Mouse (Mus musculus) stomach, embryonic 16.5 days (tissue): Measurements from ENCODE around the gene Zfp36l1. TPM values are rescaled to one million over a fixed set of nuclear protein-coding genes. Genes with fewer than 3 reads are reported as not detected.

Experiments
- ATAC-seq: fragments of 200-750 bp; cut with Nextera tagmentation; 2 replicates; pipeline ENCODE4 v1.8.0; 2017; ENCODE audit warnings: moderate number of reproducible peaks, moderate TSS enrichment; ENCODE audit not compliant: insufficient read depth, low FRiP score
- H3K27ac ChIP-seq: fragments of 300-500 bp; sonication (generic); 2 replicates; pipeline ENCODE4 v1.5.1; 2014; ENCODE audit warnings: low read length
- H3K27me3 ChIP-seq: fragments of 300-500 bp; sonication (generic); 2 replicates; pipeline ENCODE4 v1.6.1; 2014; ENCODE audit warnings: low read length, control low read depth, mixed read lengths; ENCODE audit not compliant: control insufficient read depth, insufficient read depth
- H3K36me3 ChIP-seq: fragments of 300-500 bp; sonication (generic); 2 replicates; pipeline ENCODE4 v1.6.1; 2014; ENCODE audit warnings: low read length; ENCODE audit not compliant: control insufficient read depth, insufficient read depth
- H3K4me1 ChIP-seq: fragments of 300-500 bp; sonication (generic); 2 replicates; pipeline ENCODE4 v1.6.1; 2014; ENCODE audit warnings: low read length, control low read depth, mixed read lengths; ENCODE audit not compliant: control insufficient read depth, insufficient read depth
- H3K4me2 ChIP-seq: fragments of 300-500 bp; sonication (generic); 2 replicates; pipeline ENCODE4 v1.6.1; 2014; ENCODE audit warnings: low read depth, low read length, mixed read lengths
- H3K4me3 ChIP-seq: fragments of 300-500 bp; sonication (generic); replicated peaks from 2 replicates; pipeline ENCODE4 v1.5.1; 2014; ENCODE audit warnings: mild to moderate bottlenecking, low read length
- H3K9ac ChIP-seq: fragments of 300-500 bp; sonication (generic); 2 replicates; pipeline ENCODE4 v1.6.1; 2014; ENCODE audit warnings: low read length
- H3K9me3 ChIP-seq: fragments of 300-500 bp; sonication (generic); replicated peaks from 2 replicates; pipeline ENCODE4 v1.6.1; 2016; ENCODE audit warnings: low read length, control low read depth; ENCODE audit not compliant: control insufficient read depth
- WGBS: fragments of 180-500 bp; shearing (Covaris S2); extraction: QIAGEN DNeasy Blood & Tissue Kit; methylation state at CpG from one replicate; pipeline ENCODE4 v1.1.7; 2014; 5-methylcytosine and 5-hydroxymethylcytosine counted together
- polyA plus RNA-seq: library from polyadenylated mRNA; unstranded; fragments of >200 nt; fragmentation: Nextera tagmentation; extraction: Ambion mirVana; gene quantifications from 2 replicates; pipeline ENCODE4 v1.2.1, GENCODE M21; 2015

Zfp36l1 gene
- polyA plus RNA-seq, 1 experiment from 2014 or later, result 137 TPM

GRCm38 (mm10) chr12:80133011-80133545 is 20.3 kb upstream of the Zfp36l1 start:
- peaks cover 33% of the 10 kb centered on the region for H3K4me1 ChIP-seq
- H3K4me2 ChIP-seq, result 0 out of 2 replicates have a peak overlapping the region, but pooled peaks have one; percentile 84
- peak overlapping the region; percentile 96 for H3K9ac ChIP-seq
- no peaks in the 10 kb centered on the region for H3K9me3 ChIP-seq
- 0 out of 2 replicates have a peak, but pooled peaks have one; percentile 3 for ATAC-seq
- H3K27ac ChIP-seq, result peak overlapping the region; percentile 99
- WGBS, result 42% methylated on average over 9 of the region's 9 CpGs
- H3K4me3 ChIP-seq, result peak overlapping the region; percentile 63
- no peaks in the 10 kb centered on the region for H3K27me3 ChIP-seq
- H3K36me3 ChIP-seq, result no peaks in the 10 kb centered on the region

- H3K4me1 ChIP-seq, result peaks cover 33% of the 10 kb centered on the region
- peak overlapping the region; percentile 96 for H3K9ac ChIP-seq
- H3K36me3 ChIP-seq, result no peaks in the 10 kb centered on the region
- H3K4me2 ChIP-seq, result peak overlapping the region; percentile 84
- no peaks in the 10 kb centered on the region for H3K27me3 ChIP-seq
- peak; percentile 86 for ATAC-seq
- WGBS, result under 1% methylated on average over 62 of the region's 66 CpGs
- peak overlapping the region; percentile 63 for H3K4me3 ChIP-seq
- H3K9me3 ChIP-seq, result no peaks in the 10 kb centered on the region
- H3K27ac ChIP-seq, result peak overlapping the region; percentile 99
These were observed 19.6 kb upstream of the Zfp36l1 start for GRCm38 (mm10) chr12:80132250-80133003.

GRCm38 (mm10) chr12:80131359-80132249 is 18.8 kb upstream of the Zfp36l1 start:
- ATAC-seq, result no peak

DNA sequence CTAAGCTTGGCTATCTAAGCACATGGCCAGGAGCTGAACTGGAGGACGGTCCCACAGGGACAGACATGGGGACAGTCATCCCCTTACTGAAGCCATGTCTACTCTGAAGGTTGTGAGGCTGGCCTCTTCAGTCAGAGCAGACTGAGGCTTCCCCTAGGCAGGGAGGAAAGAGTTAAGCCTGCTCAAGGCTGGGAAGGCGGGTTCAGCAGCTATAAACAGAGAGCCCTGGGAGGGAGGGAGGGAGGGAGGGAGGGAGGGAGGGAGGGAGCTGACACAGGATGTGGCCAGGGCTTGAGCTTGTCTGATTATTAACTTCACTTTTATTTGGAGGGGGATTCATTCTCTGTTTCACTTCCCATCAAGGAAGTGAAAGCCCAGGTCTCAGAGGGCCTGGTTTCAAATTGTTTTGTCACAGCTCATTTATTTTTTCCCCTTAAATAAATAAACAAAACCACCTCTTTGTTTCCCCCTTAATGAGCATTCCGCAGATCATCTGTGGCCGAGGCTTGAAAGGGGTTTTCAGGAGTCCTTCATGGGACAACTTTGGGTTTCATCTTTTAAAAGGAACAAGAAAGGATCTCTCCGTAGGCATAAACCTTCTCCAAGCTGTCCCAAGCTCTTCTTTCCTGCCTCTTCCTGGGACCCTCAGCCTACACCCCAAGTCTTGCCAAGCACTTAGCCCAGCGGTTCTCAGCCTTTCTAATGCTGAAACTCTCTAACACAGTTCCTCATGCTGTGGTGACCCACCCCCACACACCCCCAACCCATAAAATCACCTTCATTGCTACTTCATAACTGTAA is 17.9 kb upstream of the Zfp36l1 start:
- Histone ChIP-seq H3K4me3 (peak overlapping the region; percentile 63), H3K9ac (peak overlapping the region; percentile 96), H3K4me2 (peak overlapping the region; percentile 84), H3K27me3 (no peaks in the 10 kb centered on the region), H3K9me3 (no peaks in the 10 kb centered on the region), H3K4me1 (peaks cover 33% of the 10 kb centered on the region), H3K36me3 (no peaks in the 10 kb centered on the region), H3K27ac (peak overlapping the region; percentile 99)
- WGBS, result 6% methylated on average over 6 of the region's 6 CpGs
- peak; percentile 75; the same call in 1 of the 2 replicates for ATAC-seq

More at GRCm38 (mm10) chr12:80131359-80132249, 18.8 kb upstream of the Zfp36l1 start:
- 40% methylated on average over 17 of the region's 17 CpGs for WGBS
- no peaks in the 10 kb centered on the region for H3K36me3 ChIP-seq
- no peaks in the 10 kb centered on the region for H3K27me3 ChIP-seq
- H3K4me1 ChIP-seq, result peaks cover 33% of the 10 kb centered on the region
- no peaks in the 10 kb centered on the region for H3K9me3 ChIP-seq
- peak overlapping the region; percentile 63 for H3K4me3 ChIP-seq
- peak overlapping the region; percentile 99 for H3K27ac ChIP-seq
- H3K4me2 ChIP-seq, result peak overlapping the region; percentile 84
- H3K9ac ChIP-seq, result peak overlapping the region; percentile 96

DNA sequence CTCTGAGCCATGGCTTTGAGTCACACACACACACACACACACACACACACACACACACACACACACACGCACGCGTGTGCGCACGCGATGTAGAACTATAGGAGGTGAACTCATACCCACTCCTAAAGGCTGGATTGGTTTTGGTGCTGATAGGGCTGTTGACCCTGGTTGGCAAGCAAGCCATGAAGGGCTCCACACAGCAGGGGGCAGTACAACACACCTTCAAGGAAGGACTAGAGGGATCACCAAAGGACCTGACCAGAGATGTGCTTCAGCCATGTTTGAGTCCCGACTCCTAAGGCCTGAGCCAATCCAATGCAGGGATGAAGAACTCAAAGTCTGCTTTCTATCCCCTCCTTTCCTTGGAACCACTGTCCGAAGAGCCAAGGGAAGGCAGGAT is 16.7 kb upstream of the Zfp36l1 start:
- peak overlapping the region; percentile 93 for H3K27ac ChIP-seq
- no peak overlapping the region for H3K4me3 ChIP-seq
- no peak for ATAC-seq
- no peaks in the 10 kb centered on the region for H3K27me3 ChIP-seq
- no peak overlapping the region for H3K4me2 ChIP-seq
- peaks cover 44% of the 10 kb centered on the region for H3K4me1 ChIP-seq
- H3K9me3 ChIP-seq, result no peaks in the 10 kb centered on the region
- no peaks in the 10 kb centered on the region for H3K36me3 ChIP-seq
- 95% methylated on average over 8 of the region's 8 CpGs for WGBS
- peak overlapping the region; percentile 0; the same call in 1 of the 2 replicates for H3K9ac ChIP-seq

DNA sequence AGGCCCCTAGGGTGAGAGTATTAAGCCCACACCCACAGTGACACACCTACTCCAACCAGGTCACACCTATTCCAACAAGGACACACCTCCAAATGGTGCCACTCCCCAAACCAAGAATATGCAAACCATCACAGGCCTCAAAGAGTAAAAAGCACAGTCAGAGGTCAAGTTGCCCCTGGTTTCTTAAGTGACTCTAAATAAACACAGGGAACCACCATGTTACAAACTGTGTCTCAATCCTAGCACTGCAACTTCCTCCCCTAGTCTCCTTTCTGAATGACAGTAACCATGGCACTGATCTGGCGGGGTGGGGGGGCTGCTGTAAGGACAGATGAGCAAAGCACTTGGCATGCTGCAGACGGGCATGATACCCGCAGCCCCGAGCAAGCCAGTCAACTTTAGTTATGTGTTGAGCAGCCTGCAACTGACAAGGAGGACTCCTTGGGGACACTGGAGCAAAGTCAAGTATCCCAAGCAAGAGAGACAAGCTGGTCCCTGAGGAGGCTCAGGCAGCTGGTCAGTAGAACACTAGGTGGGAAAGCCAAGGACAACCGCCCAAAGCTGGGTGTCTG is 14.5 kb upstream of the Zfp36l1 start:
- no peaks in the 10 kb centered on the region for H3K27me3 ChIP-seq
- no peaks in the 10 kb centered on the region for H3K9me3 ChIP-seq
- no peak overlapping the region for H3K9ac ChIP-seq
- H3K4me1 ChIP-seq, result peaks cover 65% of the 10 kb centered on the region
- no peak overlapping the region for H3K4me2 ChIP-seq
- no peak overlapping the region for H3K4me3 ChIP-seq
- no peaks in the 10 kb centered on the region for H3K36me3 ChIP-seq
- ATAC-seq, result no peak
- 82% methylated on average over 5 of the region's 5 CpGs for WGBS
- no peak overlapping the region for H3K27ac ChIP-seq

- WGBS, result 66% methylated on average over 5 of the region's 5 CpGs
- H3K36me3 ChIP-seq, result peaks cover 3% of the 10 kb centered on the region; the same call in 1 of the 2 replicates
- no peaks in the 10 kb centered on the region for H3K27me3 ChIP-seq
- no peaks in the 10 kb centered on the region for H3K9me3 ChIP-seq
- H3K27ac ChIP-seq, result peak overlapping the region; percentile 4; the same call in 1 of the 2 replicates
- H3K4me2 ChIP-seq, result no peak overlapping the region
- peaks cover 57% of the 10 kb centered on the region for H3K4me1 ChIP-seq
- H3K4me3 ChIP-seq, result no peak overlapping the region
- no peak overlapping the region for H3K9ac ChIP-seq
- ATAC-seq, result no peak
These were observed 12.5 kb upstream of the Zfp36l1 start for GRCm38 (mm10) chr12:80125316-80125715.

- H3K27ac ChIP-seq, result peak overlapping the region; percentile 89
- H3K9me3 ChIP-seq, result no peaks in the 10 kb centered on the region
- H3K4me3 ChIP-seq, result no peak overlapping the region
- H3K27me3 ChIP-seq, result no peaks in the 10 kb centered on the region
- ATAC-seq, result no peak
- peaks cover 51% of the 10 kb centered on the region for H3K4me1 ChIP-seq
- H3K4me2 ChIP-seq, result no peak overlapping the region
- H3K9ac ChIP-seq, result no peak overlapping the region
- peaks cover 5% of the 10 kb centered on the region; the same call in 1 of the 2 replicates for H3K36me3 ChIP-seq
- 57% methylated on average over 3 of the region's 3 CpGs for WGBS
These were observed 11.9 kb upstream of the Zfp36l1 start for GRCm38 (mm10) chr12:80124756-80125155.
